8 mouse cellular contexts compared by ENCODE assay signal in genomic region chr11:62878728-62879127, GRCm38 (mm10). TPM values are rescaled to one million over a fixed set of nuclear protein-coding genes. Genes with fewer than 3 reads are reported as not detected.
DNase-seq lines count a peak whose midpoint lies in the region; ATAC-seq and TF ChIP-seq lines count a peak whose summit lies in the region.

No protein-coding gene starts in this region.

- TF ChIP-seq POLR2A in small intestine, adult 2 months (IDR thresholded peaks at IDR 0.05; ENCODE audit: low read depth, low read length) = no peak

- no peak overlapping the region for H3K9ac ChIP-seq in neural tube, embryonic 11.5 days (ENCODE audit: low read length)

- H3K36me3 ChIP-seq in neural tube, embryonic 11.5 days (ENCODE audit: control insufficient read depth, insufficient read depth, low read length) = no peaks in the 10 kb centered on the region
- H3K36me3 ChIP-seq in limb, embryonic 10.5 days = peaks cover 4% of the 10 kb centered on the region
- peaks cover 3% of the 10 kb centered on the region for H3K36me3 ChIP-seq in small intestine, adult 2 months (ENCODE audit: control insufficient read depth, insufficient read depth, low read length)

- no peaks in the 10 kb centered on the region for H3K4me1 ChIP-seq in neural tube, embryonic 11.5 days (ENCODE audit: control insufficient read depth, insufficient read depth, low read length)
- H3K4me1 ChIP-seq in limb, embryonic 10.5 days = peaks cover 11% of the 10 kb centered on the region
- peaks cover 2% of the 10 kb centered on the region; the same call in 1 of the 2 replicates for H3K4me1 ChIP-seq in small intestine, adult 2 months (ENCODE audit: control insufficient read depth, insufficient read depth, insufficient read length, low read length)

- no peak overlapping the region for H3K27ac ChIP-seq in neural tube, embryonic 11.5 days (ENCODE audit: low read depth, low read length)
- peak overlapping the region; percentile 92; the same call in 1 of the 2 replicates for H3K27ac ChIP-seq in limb, embryonic 10.5 days
- no peak overlapping the region for H3K27ac ChIP-seq in small intestine, adult 2 months (ENCODE audit: insufficient read depth, low read depth, low read length)

- DNase-seq in cerebellum, adult 18-20 months = peak; percentile 33 to 43
- DNase-seq in cerebellum, adult 11 months = no peak
- no peak for DNase-seq in neural tube, embryonic 11.5 days (ENCODE audit: low spot score)
- DNase-seq in neural tube, embryonic 10.5 days (ENCODE audit: extremely low spot score, low spot score) = no peak
- DNase-seq in limb, embryonic 10.5 days (ENCODE audit: low spot score) = no peak
- no peak for DNase-seq in gastrocnemius, adult 18-20 months (ENCODE audit: low spot score)
- no peak for DNase-seq in right cerebral cortex, postnatal 25 days

- ATAC-seq in neural tube, embryonic 11.5 days (ENCODE audit: insufficient read depth, low FRiP score, low TSS enrichment) = peak; percentile 25; the same call in 1 of the 2 replicates

- peak overlapping the region; percentile 35 for H3K4me2 ChIP-seq in neural tube, embryonic 11.5 days (ENCODE audit: low read depth)

- no peaks in the 10 kb centered on the region for H3K9me3 ChIP-seq in neural tube, embryonic 11.5 days (ENCODE audit: control insufficient read depth, low read length)
- H3K9me3 ChIP-seq in limb, embryonic 10.5 days (replicated peaks) = no peaks in the 10 kb centered on the region

- 31% methylated on average over 9 of the region's 9 CpGs for WGBS in neural tube, embryonic 11.5 days
- WGBS in limb, embryonic 10.5 days = 36% methylated on average over 9 of the region's 9 CpGs
- 11% methylated on average over 9 of the region's 9 CpGs for WGBS in small intestine, adult 2 months

- H3K27me3 ChIP-seq in neural tube, embryonic 11.5 days (ENCODE audit: control insufficient read depth, insufficient read depth, low read length) = no peaks in the 10 kb centered on the region
- no peaks in the 10 kb centered on the region for H3K27me3 ChIP-seq in limb, embryonic 10.5 days (ENCODE audit: low read depth, poor library complexity, severe bottlenecking)
- no peaks in the 10 kb centered on the region for H3K27me3 ChIP-seq in small intestine, adult 2 months (ENCODE audit: control insufficient read depth, insufficient read depth, low read length)

- TF ChIP-seq CTCF in small intestine, adult 2 months (IDR thresholded peaks at IDR 0.05; ENCODE audit: extremely low read depth, insufficient read length, insufficient replicate concordance, low read depth, low read length) = no peak

- H3K4me3 ChIP-seq in neural tube, embryonic 11.5 days (ENCODE audit: low read depth, low read length) = peak overlapping the region; percentile 73
- H3K4me3 ChIP-seq in limb, embryonic 10.5 days = peak overlapping the region; percentile 81
- peak overlapping the region; percentile 84; the same call in 1 of the 2 replicates for H3K4me3 ChIP-seq in small intestine, adult 2 months (ENCODE audit: low read depth, low read length)

RNA-seq across cellular contexts. Expression of gene Tvp23b, which starts 0.5 kb away (rescaled TPM):
- polyA plus RNA-seq in neural tube, embryonic 11.5 days (2014; fragmentation: Nextera tagmentation; extraction: Ambion mirVana) = 43.1 and 46.3 TPM in 2 replicates
- 37.9 and 43.4 TPM in 2 replicates for polyA plus RNA-seq in limb, embryonic 10.5 days (2016; fragmentation: Nextera tagmentation; extraction: Ambion mirVana)
- polyA plus RNA-seq in small intestine, adult 2 months (2012; rRNA removed) = 3.3 and 5.5 TPM in 2 replicates
- total RNA-seq in gastrocnemius, adult 18-20 months (2021) = 1 to 10 TPM; 4.8 to 5.4 TPM

RNA-seq across cellular contexts. Expression of gene Fbxw10, which starts 31.9 kb away (rescaled TPM):
- 0.19 and 0.50 TPM in 2 replicates for polyA plus RNA-seq in neural tube, embryonic 11.5 days (2014; fragmentation: Nextera tagmentation; extraction: Ambion mirVana)
- 0.31 and 0.84 TPM in 2 replicates for polyA plus RNA-seq in limb, embryonic 10.5 days (2016; fragmentation: Nextera tagmentation; extraction: Ambion mirVana)
- polyA plus RNA-seq in small intestine, adult 2 months (2012; rRNA removed) = 0.06 and 0.37 TPM in 2 replicates
- under 1 TPM; 0.07 to 0.19 TPM for total RNA-seq in gastrocnemius, adult 18-20 months (2021)

RNA-seq across cellular contexts. Expression of gene Trim16, which starts 58.7 kb away (rescaled TPM):
- polyA plus RNA-seq in neural tube, embryonic 11.5 days (2014; fragmentation: Nextera tagmentation; extraction: Ambion mirVana) = 8.0 and 9.5 TPM in 2 replicates
- 2.9 and 3.3 TPM in 2 replicates for polyA plus RNA-seq in limb, embryonic 10.5 days (2016; fragmentation: Nextera tagmentation; extraction: Ambion mirVana)
- polyA plus RNA-seq in small intestine, adult 2 months (2012; rRNA removed) = 3.8 and 10.9 TPM in 2 replicates
- 10 to 100 TPM; 27.1 to 30.2 TPM for total RNA-seq in gastrocnemius, adult 18-20 months (2021)

Comparison
In these comparisons a context has a peak if more than half of its experiments do, and no peak if none do; other contexts are left out.
1. DNase-seq: peak in cerebellum, adult 18-20 months (2 of 2); none in cerebellum, adult 11 months (single experiment), neural tube, embryonic 11.5 days (single experiment), neural tube, embryonic 10.5 days (single experiment), limb, embryonic 10.5 days (single experiment), gastrocnemius, adult 18-20 months (single experiment) and right cerebral cortex, postnatal 25 days (single experiment).
2. Peak in every context shown above with its lines, with median percentiles within 50 percentile points of each other: H3K4me3 ChIP-seq.